Mouse (Mus musculus): ENCODE data around the gene Josd2. TPM values are rescaled to one million over a fixed set of nuclear protein-coding genes. Genes with fewer than 3 reads are reported as not detected.

Josd2 gene
- polyA plus RNA-seq, 1 experiment from 2014 or later = 138 TPM

DNA sequence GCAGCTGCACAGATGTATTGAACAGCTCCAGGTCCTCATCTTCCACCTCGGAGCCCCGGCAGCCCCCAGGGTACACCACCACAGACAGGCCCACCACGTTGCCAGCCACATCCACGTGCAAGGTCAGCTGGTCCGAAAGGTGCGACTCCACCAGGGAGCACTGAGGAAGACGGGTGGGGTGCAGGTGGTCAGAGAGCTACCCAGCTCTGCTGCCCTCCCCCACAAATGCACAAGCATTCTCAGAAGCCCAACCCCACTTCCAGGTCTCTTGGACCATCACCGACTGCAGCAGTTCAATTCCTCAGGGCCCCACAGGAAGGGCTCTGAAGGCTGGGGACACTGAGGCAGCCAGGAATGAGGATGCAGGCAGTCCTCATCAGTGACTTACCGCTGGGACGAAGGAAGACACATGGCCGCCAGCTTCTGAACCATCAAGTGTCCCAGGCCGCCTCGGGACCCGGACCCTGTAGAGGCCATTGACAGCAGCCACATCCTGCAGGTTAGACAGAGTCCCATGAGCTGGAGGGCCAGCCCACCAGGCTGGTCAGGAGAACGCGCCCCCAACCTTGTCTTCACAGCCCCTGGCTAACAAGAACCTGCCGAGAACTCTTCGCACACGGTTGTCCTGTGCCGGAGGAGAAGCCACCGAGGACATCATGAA lies 24.5 kb downstream of the Josd2 start:
- no peak for ATAC-seq (ENCODE audit: extremely low read depth, insufficient number of reproducible peaks, low FRiP score, low TSS enrichment)
- H3K36me3 ChIP-seq = peaks cover 59% of the 10 kb centered on the region
- no peak overlapping the region for H3K4me2 ChIP-seq
- no peak overlapping the region for H3K4me3 ChIP-seq
- no peaks in the 10 kb centered on the region for H3K27me3 ChIP-seq (replicated peaks)
- no peak overlapping the region for H3K27ac ChIP-seq (replicated peaks)
- 0 out of 2 replicates have a peak overlapping the region, but pooled peaks have one; percentile 7 for H3K9ac ChIP-seq
- WGBS = 88% methylated on average over 21 of the region's 21 CpGs
- peaks cover 32% of the 10 kb centered on the region for H3K4me1 ChIP-seq
- no peaks in the 10 kb centered on the region for H3K9me3 ChIP-seq

DNA sequence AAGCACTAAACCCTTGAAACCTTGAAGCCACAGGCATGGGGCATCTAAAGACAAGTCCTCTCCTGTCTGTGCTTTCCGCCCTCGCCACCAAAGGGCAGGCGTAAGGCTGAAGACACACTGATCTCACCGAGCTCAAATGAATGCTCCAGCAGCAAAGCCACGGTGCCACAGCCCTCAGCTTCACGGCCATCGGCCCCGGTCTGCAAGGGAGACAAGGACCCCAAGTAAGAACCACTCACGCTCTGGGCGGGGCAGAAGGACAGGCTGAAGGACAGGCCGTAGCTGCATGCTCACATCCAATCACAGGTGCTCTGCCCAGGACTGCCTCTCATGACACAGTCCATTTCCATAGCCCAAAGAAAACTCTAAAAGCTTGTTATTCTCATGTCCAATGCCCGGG lies 26.9 kb downstream of the Josd2 start:
- no peak overlapping the region for H3K27ac ChIP-seq (replicated peaks)
- peaks cover 47% of the 10 kb centered on the region for H3K36me3 ChIP-seq
- H3K9ac ChIP-seq = no peak overlapping the region
- WGBS = 86% methylated on average over 12 of the region's 12 CpGs
- H3K4me2 ChIP-seq = peak overlapping the region; percentile 89
- no peaks in the 10 kb centered on the region for H3K9me3 ChIP-seq
- peaks cover 18% of the 10 kb centered on the region for H3K27me3 ChIP-seq (replicated peaks)
- no peak for ATAC-seq (ENCODE audit: extremely low read depth, insufficient number of reproducible peaks, low FRiP score, low TSS enrichment)
- no peak overlapping the region for H3K4me3 ChIP-seq
- peaks cover 33% of the 10 kb centered on the region for H3K4me1 ChIP-seq

DNA sequence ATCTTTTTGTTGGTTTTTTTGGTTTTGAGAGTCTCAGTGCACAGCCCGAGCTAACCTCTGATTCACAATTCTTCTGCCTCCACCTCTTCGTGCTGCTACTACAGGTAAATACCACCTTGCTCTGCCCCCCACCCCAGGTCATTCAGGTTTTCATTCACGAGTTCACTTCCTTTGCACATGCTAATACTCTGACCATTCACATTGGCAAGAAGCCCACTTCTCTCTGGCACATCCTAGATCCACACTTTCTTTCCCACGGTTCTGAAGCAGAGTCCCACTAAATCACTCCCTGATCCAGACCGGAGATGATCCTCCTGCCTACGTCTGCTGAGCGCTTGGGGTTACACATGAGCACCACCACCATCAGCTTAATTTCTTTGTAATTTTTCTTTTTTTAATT lies 27.3 kb downstream of the Josd2 start:
- WGBS = 81% methylated on average over 7 of the region's 7 CpGs

GRCm38 (mm10) chr7:44495992-44496770 lies 28.4 kb downstream of the Josd2 start, which contains the start of the genes Emc10 and Fam71e1:
TSS of gene Emc10 (minus strand) at chr7:44496529.
TSS of gene Fam71e1 (plus strand) at chr7:44496581.
- H3K27ac ChIP-seq (replicated peaks) = peak within 1 kb of the TSS; percentile 92
- H3K9me3 ChIP-seq = no peaks in the 10 kb centered on the region
- peak; percentile 94 for ATAC-seq (ENCODE audit: extremely low read depth, insufficient number of reproducible peaks, low FRiP score, low TSS enrichment)
- peaks cover 22% of the 10 kb centered on the region for H3K4me1 ChIP-seq
- H3K36me3 ChIP-seq = peaks cover 32% of the 10 kb centered on the region
- H3K9ac ChIP-seq = peak within 1 kb of the TSS; percentile 92
- H3K4me3 ChIP-seq = peak within 1 kb of the TSS; percentile 69
- peak within 1 kb of the TSS; percentile 89 for H3K4me2 ChIP-seq
- WGBS = under 1% methylated on average over 58 of the region's 58 CpGs
- H3K27me3 ChIP-seq (replicated peaks) = peaks cover 33% of the 10 kb centered on the region

More for the DNA sequence above, 27.3 kb downstream of the Josd2 start:
- Histone ChIP-seq H3K9me3 (no peaks in the 10 kb centered on the region), H3K9ac (peak overlapping the region; percentile 92), H3K4me1 (peaks cover 32% of the 10 kb centered on the region), H3K27me3 (replicated peaks) (peaks cover 22% of the 10 kb centered on the region), H3K36me3 (peaks cover 43% of the 10 kb centered on the region), H3K4me2 (peak overlapping the region; percentile 89), H3K27ac (replicated peaks) (no peak overlapping the region), H3K4me3 (peak overlapping the region; percentile 69)
- ATAC-seq (ENCODE audit: extremely low read depth, insufficient number of reproducible peaks, low FRiP score, low TSS enrichment) = no peak

GRCm38 (mm10) chr7:44496771-44497109 lies 29.0 kb downstream of the Josd2 start:
- no peaks in the 10 kb centered on the region for H3K9me3 ChIP-seq
- ATAC-seq (ENCODE audit: extremely low read depth, insufficient number of reproducible peaks, low FRiP score, low TSS enrichment) = no peak
- peak overlapping the region; percentile 92 for H3K27ac ChIP-seq (replicated peaks)
- H3K4me2 ChIP-seq = peak overlapping the region; percentile 89
- peaks cover 33% of the 10 kb centered on the region for H3K27me3 ChIP-seq (replicated peaks)
- peaks cover 22% of the 10 kb centered on the region for H3K4me1 ChIP-seq
- H3K36me3 ChIP-seq = peaks cover 27% of the 10 kb centered on the region
- H3K9ac ChIP-seq = peak overlapping the region; percentile 92
- H3K4me3 ChIP-seq = peak overlapping the region; percentile 69
- under 1% methylated on average over 26 of the region's 26 CpGs for whole genome bisulfite sequencing

GRCm38 (mm10) chr7:44497361-44498055 lies 29.7 kb downstream of the Josd2 start:
- Histone ChIP-seq H3K27me3 (replicated peaks) (peaks cover 33% of the 10 kb centered on the region), H3K4me1 (peaks cover 22% of the 10 kb centered on the region), H3K36me3 (peaks cover 19% of the 10 kb centered on the region), H3K4me3 (peak overlapping the region; percentile 69), H3K4me2 (peak overlapping the region; percentile 89), H3K27ac (replicated peaks) (no peak overlapping the region), H3K9me3 (no peaks in the 10 kb centered on the region), H3K9ac (0 out of 2 replicates have a peak overlapping the region, but pooled peaks have one; percentile 92)
- ATAC-seq (ENCODE audit: extremely low read depth, insufficient number of reproducible peaks, low FRiP score, low TSS enrichment) = no peak
- 81% methylated on average over 10 of the region's 10 CpGs for WGBS

- Histone ChIP-seq H3K4me2 (no peak overlapping the region), H3K27ac (replicated peaks) (no peak overlapping the region), H3K9ac (no peak overlapping the region), H3K9me3 (no peaks in the 10 kb centered on the region), H3K36me3 (peaks cover 5% of the 10 kb centered on the region), H3K27me3 (replicated peaks) (peaks cover 39% of the 10 kb centered on the region), H3K4me3 (no peak overlapping the region), H3K4me1 (peaks cover 22% of the 10 kb centered on the region)
- WGBS = 73% methylated on average over 1 of the region's 1 CpGs
- ATAC-seq (ENCODE audit: extremely low read depth, insufficient number of reproducible peaks, low FRiP score, low TSS enrichment) = no peak
These were observed 31.1 kb downstream of the Josd2 start for GRCm38 (mm10) chr7:44498922-44499321.

DNA sequence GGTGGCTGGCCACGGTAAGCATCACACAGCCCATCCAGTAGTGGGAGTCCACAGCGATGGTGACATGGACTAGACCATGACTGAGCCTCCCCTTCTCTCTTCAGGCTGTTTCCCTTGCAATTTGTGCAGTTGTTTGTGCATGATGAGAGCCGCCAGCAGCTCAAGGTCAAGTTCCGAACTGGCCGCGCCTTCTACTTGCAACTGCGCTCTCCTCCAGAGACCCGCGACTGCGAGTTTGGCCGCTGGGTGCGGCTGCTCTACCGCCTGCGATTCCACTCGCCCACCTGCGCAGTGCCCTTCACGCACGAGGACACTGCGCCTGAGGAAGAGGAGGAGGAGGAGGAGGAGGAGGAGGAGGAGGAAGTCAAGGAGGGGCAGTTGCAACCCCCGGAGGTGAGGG lies 32.3 kb downstream of the Josd2 start:
- no peak overlapping the region for H3K9ac ChIP-seq
- H3K9me3 ChIP-seq = no peaks in the 10 kb centered on the region
- peaks cover 39% of the 10 kb centered on the region for H3K27me3 ChIP-seq (replicated peaks)
- H3K4me2 ChIP-seq = no peak overlapping the region
- peaks cover 16% of the 10 kb centered on the region for H3K4me1 ChIP-seq
- no peaks in the 10 kb centered on the region; the same call in 1 of the 2 replicates for H3K36me3 ChIP-seq
- no peak overlapping the region for H3K27ac ChIP-seq (replicated peaks)
- no peak overlapping the region for H3K4me3 ChIP-seq
- no peak for ATAC-seq (ENCODE audit: extremely low read depth, insufficient number of reproducible peaks, low FRiP score, low TSS enrichment)
- WGBS = 43% methylated on average over 20 of the region's 20 CpGs

DNA sequence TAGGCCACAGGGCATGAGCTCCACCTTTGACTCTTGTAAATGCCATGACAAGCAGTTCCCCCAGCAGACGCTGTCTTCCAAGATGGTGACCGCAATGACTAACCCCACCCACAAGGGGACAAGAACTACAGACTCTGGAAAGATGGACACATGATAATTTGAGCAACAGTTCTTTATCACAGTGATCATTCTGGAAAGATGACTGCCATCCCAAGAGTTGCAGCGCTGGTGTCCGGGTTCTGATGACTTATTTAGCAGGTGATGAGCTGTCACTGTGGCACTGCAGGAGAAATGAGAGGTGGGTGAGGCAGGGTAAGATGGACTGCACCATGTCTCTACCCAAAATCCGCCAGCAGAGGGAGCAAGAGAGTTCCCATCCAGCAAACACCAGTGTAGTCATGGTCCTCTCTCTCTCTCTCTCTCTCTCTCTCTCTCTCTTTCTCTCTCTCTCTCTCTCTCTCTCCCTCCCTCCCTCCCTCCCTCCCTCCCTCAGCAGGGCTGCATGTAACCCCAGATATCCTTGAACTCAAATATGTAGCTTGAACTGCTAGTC lies 33.9 kb downstream of the Josd2 start:
- no peak for ATAC-seq (ENCODE audit: extremely low read depth, insufficient number of reproducible peaks, low FRiP score, low TSS enrichment)
- peaks cover 39% of the 10 kb centered on the region for H3K27me3 ChIP-seq (replicated peaks)
- no peaks in the 10 kb centered on the region for H3K9me3 ChIP-seq
- 35% methylated on average over 5 of the region's 5 CpGs for WGBS
- H3K4me3 ChIP-seq = no peak overlapping the region
- H3K4me2 ChIP-seq = no peak overlapping the region
- no peak overlapping the region for H3K27ac ChIP-seq (replicated peaks)
- no peak overlapping the region for H3K9ac ChIP-seq
- H3K4me1 ChIP-seq = peaks cover 8% of the 10 kb centered on the region
- H3K36me3 ChIP-seq = no peaks in the 10 kb centered on the region; the same call in 1 of the 2 replicates

GRCm38 (mm10) chr7:44507491-44507890 lies 39.7 kb downstream of the Josd2 start:
- Histone ChIP-seq H3K9ac (no peak overlapping the region), H3K4me2 (no peak overlapping the region), H3K4me1 (no peaks in the 10 kb centered on the region), H3K36me3 (no peaks in the 10 kb centered on the region), H3K27me3 (replicated peaks) (peaks cover 39% of the 10 kb centered on the region), H3K27ac (replicated peaks) (no peak overlapping the region), H3K9me3 (no peaks in the 10 kb centered on the region), H3K4me3 (no peak overlapping the region)
- ATAC-seq (ENCODE audit: extremely low read depth, insufficient number of reproducible peaks, low FRiP score, low TSS enrichment) = no peak
